Mouse (Mus musculus) kidney, embryonic 16.5 days (tissue): ENCODE results near the gene Glis2. TPM values are rescaled to one million over a fixed set of nuclear protein-coding genes. Genes with fewer than 3 reads are reported as not detected.

Experiments
- ATAC-seq: fragments of 200-750 bp; cut with Nextera tagmentation; 2 replicates; pipeline ENCODE4 v1.8.0; 2017; ENCODE audit warnings: moderate TSS enrichment; ENCODE audit not compliant: low FRiP score, low TSS enrichment
- H3K27ac ChIP-seq: fragments of 300-500 bp; sonication (generic); 2 replicates; pipeline ENCODE4 v1.5.1; 2014; ENCODE audit warnings: low read length
- H3K27me3 ChIP-seq: fragments of 300-500 bp; sonication (generic); 2 replicates; pipeline ENCODE4 v1.6.1; 2014; ENCODE audit warnings: low read length, control low read depth, mixed read lengths; ENCODE audit not compliant: insufficient read depth
- H3K36me3 ChIP-seq: fragments of 300-500 bp; sonication (generic); 2 replicates; pipeline ENCODE4 v1.6.1; 2014; ENCODE audit warnings: low read length, control low read depth, mixed read lengths; ENCODE audit not compliant: insufficient read depth
- H3K4me1 ChIP-seq: fragments of 300-500 bp; sonication (generic); 2 replicates; pipeline ENCODE4 v1.6.1; 2014; ENCODE audit warnings: low read length, control low read depth, mixed read lengths; ENCODE audit not compliant: insufficient read depth
- H3K4me2 ChIP-seq: fragments of 300-500 bp; sonication (generic); replicated peaks from 2 replicates; pipeline ENCODE4 v1.6.1; 2014; ENCODE audit warnings: low read depth, low read length
- H3K4me3 ChIP-seq: fragments of 300-500 bp; sonication (generic); 2 replicates; pipeline ENCODE4 v1.5.1; 2014; ENCODE audit warnings: mild to moderate bottlenecking, low read length
- H3K9ac ChIP-seq: fragments of 300-500 bp; sonication (generic); replicated peaks from 2 replicates; pipeline ENCODE4 v1.6.1; 2014; ENCODE audit warnings: low read length
- H3K9me3 ChIP-seq: fragments of 300-500 bp; sonication (generic); 2 replicates; pipeline ENCODE4 v1.6.1; 2016; ENCODE audit warnings: low read length, control low read depth
- WGBS: fragments of 180-500 bp; shearing (Covaris S2); extraction: QIAGEN DNeasy Blood & Tissue Kit; methylation state at CpG from one replicate; pipeline ENCODE4 v1.1.7; 2014; 5-methylcytosine and 5-hydroxymethylcytosine counted together
- polyA plus RNA-seq: library from polyadenylated mRNA; unstranded; fragments of >200 nt; fragmentation: Nextera tagmentation; extraction: Ambion mirVana; gene quantifications from 2 replicates; pipeline ENCODE4 v1.2.1, GENCODE M21; 2015

The Glis2 gene
- polyA plus RNA-seq, 1 experiment from 2014 or later: 43.6 TPM

DNA sequence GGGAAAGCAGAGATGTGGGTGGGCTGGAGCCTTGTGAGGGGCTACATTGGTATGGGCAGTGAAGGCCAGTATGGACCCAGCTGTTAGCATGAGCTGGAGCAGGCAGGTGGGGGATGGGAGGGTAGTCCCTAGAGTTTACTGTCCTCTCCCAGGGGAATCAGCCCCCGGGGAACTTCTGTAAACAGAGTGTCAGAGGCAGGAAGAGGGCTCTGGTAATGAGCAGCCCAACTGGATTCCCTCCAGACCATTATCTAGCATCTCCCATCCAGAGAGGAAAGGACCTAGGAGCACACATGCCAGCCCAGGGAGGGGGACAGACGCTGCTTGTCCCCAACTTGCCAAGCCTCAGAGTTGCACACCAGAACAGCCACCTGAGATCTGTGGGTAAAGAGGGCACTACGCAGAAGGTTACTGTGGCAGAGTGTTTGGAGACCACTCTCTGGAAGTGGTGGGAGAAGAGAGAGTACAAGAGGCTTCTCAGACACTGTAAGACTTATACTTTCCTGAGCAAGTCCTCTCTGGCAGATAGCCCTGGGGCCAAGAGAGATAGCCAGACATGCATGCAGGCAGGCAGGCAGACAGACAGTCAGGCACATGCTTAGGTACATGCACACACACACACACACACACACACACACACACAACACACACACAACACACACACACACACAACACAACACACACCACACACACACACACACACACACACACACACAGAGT lies 46.8 kb downstream of the Glis2 start:
- H3K4me1 ChIP-seq: peaks cover 62% of the 10 kb centered on the region
- no peaks in the 10 kb centered on the region for H3K27me3 ChIP-seq
- no peaks in the 10 kb centered on the region; the same call in 1 of the 2 replicates for H3K36me3 ChIP-seq
- no peak for ATAC-seq
- peak overlapping the region; percentile 82 for H3K9ac ChIP-seq
- H3K4me2 ChIP-seq: peak overlapping the region; percentile 72
- peak overlapping the region; percentile 75 for H3K4me3 ChIP-seq
- no peaks in the 10 kb centered on the region for H3K9me3 ChIP-seq
- WGBS: 29% methylated on average over 3 of the region's 3 CpGs
- H3K27ac ChIP-seq: peak overlapping the region; percentile 93

DNA sequence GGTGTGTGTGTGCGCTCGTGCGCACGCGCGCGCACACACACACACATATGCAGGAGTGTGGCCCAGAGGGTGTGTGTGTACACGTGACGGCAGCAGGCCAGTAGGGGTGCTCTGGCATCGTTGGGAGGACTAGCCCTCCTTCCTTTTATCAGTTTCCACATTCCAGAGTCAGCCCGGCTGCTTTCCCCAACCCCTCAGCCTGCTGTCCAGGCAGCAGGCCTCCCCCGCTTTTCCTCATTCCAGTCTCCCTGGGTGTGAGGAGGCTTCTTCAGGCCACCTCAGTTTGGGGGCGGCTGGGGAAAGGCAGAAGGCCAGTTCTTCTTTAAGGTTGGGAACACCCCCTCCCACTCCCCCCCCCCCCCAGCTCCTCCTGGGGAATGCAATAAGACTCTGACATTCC lies 47.7 kb downstream of the Glis2 start:
- peak overlapping the region; percentile 26 for H3K4me3 ChIP-seq
- peak overlapping the region; percentile 72 for H3K4me2 ChIP-seq
- 22% methylated on average over 13 of the region's 13 CpGs for WGBS
- peaks cover 71% of the 10 kb centered on the region for H3K4me1 ChIP-seq
- no peaks in the 10 kb centered on the region; the same call in 1 of the 2 replicates for H3K36me3 ChIP-seq
- H3K27me3 ChIP-seq: no peaks in the 10 kb centered on the region
- peak; percentile 66 for ATAC-seq
- H3K9me3 ChIP-seq: no peaks in the 10 kb centered on the region
- H3K27ac ChIP-seq: peak overlapping the region; percentile 93
- H3K9ac ChIP-seq: peak overlapping the region; percentile 52; the same call in 1 of the 2 replicates

DNA sequence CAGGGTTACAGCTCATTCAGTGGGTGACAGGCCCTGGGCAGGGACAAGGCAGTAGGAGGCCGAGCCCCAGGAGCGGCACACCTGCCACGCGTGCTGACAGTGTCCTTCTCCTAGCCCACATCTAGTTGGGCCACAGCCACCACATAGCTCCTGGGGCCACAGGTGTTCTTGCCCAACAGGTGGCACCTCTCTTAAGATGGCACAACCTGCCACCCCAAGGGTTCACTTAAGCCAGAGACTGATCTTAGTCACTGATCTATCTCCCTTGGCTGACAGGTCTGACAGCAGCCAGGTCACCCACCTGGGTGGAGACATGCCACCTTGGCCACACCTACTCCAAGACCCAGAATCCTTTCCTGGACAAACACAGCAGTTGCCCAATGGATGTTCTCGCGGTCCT lies 48.4 kb downstream of the Glis2 start:
- peaks cover 78% of the 10 kb centered on the region for H3K4me1 ChIP-seq
- H3K36me3 ChIP-seq: no peaks in the 10 kb centered on the region; the same call in 1 of the 2 replicates
- H3K9ac ChIP-seq: no peak overlapping the region; the same call in 1 of the 2 replicates
- peak overlapping the region; percentile 26 for H3K4me3 ChIP-seq
- peak overlapping the region; percentile 72 for H3K4me2 ChIP-seq
- 69% methylated on average over 6 of the region's 6 CpGs for WGBS
- no peak for ATAC-seq
- peak overlapping the region; percentile 93 for H3K27ac ChIP-seq
- H3K9me3 ChIP-seq: no peaks in the 10 kb centered on the region
- no peaks in the 10 kb centered on the region for H3K27me3 ChIP-seq

DNA sequence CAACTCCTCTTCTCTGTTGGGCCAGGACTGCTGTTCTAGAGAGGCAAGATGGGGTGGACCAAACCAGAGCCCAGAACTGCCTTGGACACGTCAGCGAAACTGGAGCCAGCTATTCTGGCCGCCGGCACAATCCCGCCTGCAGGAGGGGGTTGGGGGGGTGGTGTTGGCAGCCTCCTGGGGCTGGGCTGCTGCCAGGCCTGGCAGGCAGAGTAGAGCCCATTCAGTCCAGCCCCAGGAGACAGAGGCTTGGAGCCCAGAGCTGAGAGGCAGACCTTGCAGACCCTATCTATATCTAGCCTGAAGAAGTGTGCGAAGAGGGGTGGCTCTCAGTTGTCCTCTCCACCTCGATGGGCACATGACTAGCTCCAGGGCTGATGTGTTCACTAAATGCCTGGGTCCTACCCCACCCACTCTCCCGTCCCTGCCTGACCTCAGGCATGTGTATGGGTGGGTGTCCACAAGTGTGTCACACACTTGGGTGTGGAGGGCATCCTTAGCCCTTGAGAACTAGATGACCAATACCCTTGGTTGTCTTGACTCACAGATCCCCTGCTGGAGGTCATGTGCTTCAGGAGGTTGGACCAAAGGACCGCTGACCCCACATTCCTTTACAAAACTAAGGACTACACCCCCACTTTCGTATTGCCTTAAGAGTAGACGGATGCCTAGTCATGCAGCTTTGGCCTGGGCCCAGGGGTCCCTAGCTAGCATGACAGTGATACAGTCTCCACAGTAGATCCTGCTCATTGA lies 49.3 kb downstream of the Glis2 start:
- peaks cover 4% of the 10 kb centered on the region for H3K36me3 ChIP-seq
- ATAC-seq: no peak
- no peak overlapping the region; the same call in 1 of the 2 replicates for H3K4me2 ChIP-seq
- peak overlapping the region; percentile 93; the same call in 1 of the 2 replicates for H3K27ac ChIP-seq
- no peaks in the 10 kb centered on the region for H3K27me3 ChIP-seq
- no peaks in the 10 kb centered on the region for H3K9me3 ChIP-seq
- H3K4me1 ChIP-seq: peaks cover 87% of the 10 kb centered on the region
- 56% methylated on average over 11 of the region's 11 CpGs for WGBS
- no peak overlapping the region for H3K4me3 ChIP-seq
- no peak overlapping the region; the same call in 1 of the 2 replicates for H3K9ac ChIP-seq

DNA sequence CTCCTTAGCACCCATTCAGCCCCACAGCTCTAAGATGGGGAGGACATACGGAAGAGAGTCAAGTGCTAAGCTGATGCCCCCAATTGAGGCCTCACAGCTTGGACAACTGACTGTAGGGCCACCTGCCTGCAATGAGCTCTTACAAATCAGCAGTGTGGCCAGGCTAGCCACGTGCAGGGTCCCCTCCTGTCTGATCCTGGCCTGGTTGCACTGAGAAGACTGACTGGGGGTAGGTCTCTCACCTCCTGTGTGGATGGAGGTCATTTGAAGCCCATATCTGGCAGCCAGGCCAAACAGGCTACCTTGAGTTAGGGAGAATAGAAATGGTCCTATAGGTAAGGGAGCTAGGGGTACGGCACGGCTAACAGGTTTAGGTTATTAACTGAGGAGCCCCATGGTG lies 51.4 kb downstream of the Glis2 start:
- Histone ChIP-seq H3K27ac (no peak overlapping the region), H3K4me3 (no peak overlapping the region), H3K4me1 (peaks cover 83% of the 10 kb centered on the region), H3K36me3 (peaks cover 21% of the 10 kb centered on the region), H3K9ac (no peak overlapping the region), H3K27me3 (no peaks in the 10 kb centered on the region), H3K4me2 (no peak overlapping the region), H3K9me3 (no peaks in the 10 kb centered on the region)
- ATAC-seq: no peak
- 81% methylated on average over 4 of the region's 4 CpGs for WGBS

DNA sequence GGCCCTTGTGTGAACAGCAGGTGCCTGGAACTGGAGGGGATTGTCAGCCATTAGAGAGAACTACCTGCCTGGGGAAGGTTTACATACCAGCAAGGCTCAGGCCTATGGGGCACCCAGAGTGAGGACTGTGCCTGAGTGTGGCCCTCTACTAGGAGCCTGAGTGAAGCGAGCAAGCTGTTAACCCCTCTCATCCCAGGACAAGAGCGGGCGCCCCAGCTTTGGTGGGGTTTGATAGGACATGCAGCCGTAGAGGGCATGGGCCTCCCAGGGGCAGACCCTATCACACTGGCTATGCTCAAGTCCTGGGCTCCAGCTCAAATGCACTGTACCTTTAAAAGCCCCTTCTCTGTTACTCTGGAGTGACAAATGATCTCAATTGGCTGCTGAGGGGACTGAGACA lies 52.3 kb downstream of the Glis2 start:
- Histone ChIP-seq H3K27ac (peak overlapping the region; percentile 75), H3K4me1 (peaks cover 73% of the 10 kb centered on the region), H3K9ac (peak overlapping the region; percentile 22; the same call in 1 of the 2 replicates), H3K27me3 (no peaks in the 10 kb centered on the region), H3K4me2 (no peak overlapping the region), H3K4me3 (no peak overlapping the region), H3K9me3 (no peaks in the 10 kb centered on the region), H3K36me3 (peaks cover 25% of the 10 kb centered on the region)
- 46% methylated on average over 4 of the region's 4 CpGs for WGBS
- ATAC-seq: no peak

DNA sequence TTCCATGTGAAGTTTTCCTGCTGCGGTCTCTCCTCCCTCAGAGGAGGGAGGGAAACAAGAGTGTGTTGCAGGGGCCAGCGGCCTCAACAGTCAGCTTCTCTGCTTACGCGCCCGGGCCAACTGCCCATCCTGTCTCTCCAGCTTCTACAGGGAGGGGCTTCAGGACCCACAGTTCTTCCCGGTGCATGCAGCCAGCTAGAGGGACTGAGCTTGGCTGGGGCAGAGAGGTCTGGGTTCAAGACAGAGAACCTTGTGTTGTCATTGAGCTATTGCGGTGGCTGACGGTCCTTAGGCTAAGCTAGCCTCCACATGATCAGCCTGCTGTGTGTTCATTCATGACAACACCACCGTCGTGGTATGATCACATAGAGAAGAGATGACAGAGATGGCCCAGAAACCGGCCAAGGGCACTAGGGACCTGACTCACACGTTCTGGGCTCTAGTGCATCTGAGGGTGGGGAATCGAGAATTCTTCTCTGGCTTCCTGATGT lies 53.2 kb downstream of the Glis2 start:
- Histone ChIP-seq H3K9me3 (no peaks in the 10 kb centered on the region), H3K4me1 (peaks cover 64% of the 10 kb centered on the region), H3K9ac (no peak overlapping the region; the same call in 1 of the 2 replicates), H3K4me3 (no peak overlapping the region), H3K36me3 (peaks cover 34% of the 10 kb centered on the region), H3K27ac (peak overlapping the region; percentile 75), H3K27me3 (no peaks in the 10 kb centered on the region), H3K4me2 (peak overlapping the region; percentile 20; the same call in 1 of the 2 replicates)
- ATAC-seq: peak; percentile 7; the same call in 1 of the 2 replicates
- WGBS: 52% methylated on average over 13 of the region's 13 CpGs

DNA sequence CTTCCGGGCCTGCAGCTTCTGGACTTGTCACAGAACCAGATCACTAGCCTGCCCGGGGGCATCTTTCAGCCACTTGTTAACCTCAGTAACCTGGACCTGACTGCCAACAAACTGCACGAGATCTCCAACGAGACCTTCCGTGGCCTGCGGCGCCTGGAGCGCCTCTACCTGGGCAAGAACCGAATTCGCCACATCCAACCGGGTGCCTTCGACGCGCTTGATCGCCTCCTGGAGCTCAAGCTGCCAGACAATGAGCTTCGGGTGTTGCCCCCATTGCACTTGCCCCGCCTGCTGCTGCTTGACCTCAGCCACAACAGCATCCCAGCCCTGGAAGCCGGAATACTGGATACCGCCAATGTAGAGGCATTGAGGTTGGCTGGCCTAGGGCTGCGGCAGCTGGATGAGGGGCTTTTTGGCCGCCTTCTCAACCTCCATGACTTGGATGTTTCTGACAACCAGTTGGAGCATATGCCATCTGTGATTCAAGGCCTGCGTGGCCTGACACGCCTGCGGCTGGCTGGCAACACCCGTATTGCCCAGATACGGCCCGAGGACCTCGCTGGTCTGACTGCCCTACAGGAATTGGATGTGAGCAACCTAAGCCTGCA lies 54.0 kb downstream of the Glis2 start:
- no peaks in the 10 kb centered on the region for H3K27me3 ChIP-seq
- no peaks in the 10 kb centered on the region for H3K9me3 ChIP-seq
- peaks cover 56% of the 10 kb centered on the region for H3K4me1 ChIP-seq
- no peak overlapping the region for H3K9ac ChIP-seq
- 69% methylated on average over 28 of the region's 28 CpGs for WGBS
- no peak overlapping the region for H3K27ac ChIP-seq
- no peak overlapping the region for H3K4me3 ChIP-seq
- no peak overlapping the region for H3K4me2 ChIP-seq
- peaks cover 34% of the 10 kb centered on the region for H3K36me3 ChIP-seq
- ATAC-seq: no peak; the same call in none of the 2 replicates

DNA sequence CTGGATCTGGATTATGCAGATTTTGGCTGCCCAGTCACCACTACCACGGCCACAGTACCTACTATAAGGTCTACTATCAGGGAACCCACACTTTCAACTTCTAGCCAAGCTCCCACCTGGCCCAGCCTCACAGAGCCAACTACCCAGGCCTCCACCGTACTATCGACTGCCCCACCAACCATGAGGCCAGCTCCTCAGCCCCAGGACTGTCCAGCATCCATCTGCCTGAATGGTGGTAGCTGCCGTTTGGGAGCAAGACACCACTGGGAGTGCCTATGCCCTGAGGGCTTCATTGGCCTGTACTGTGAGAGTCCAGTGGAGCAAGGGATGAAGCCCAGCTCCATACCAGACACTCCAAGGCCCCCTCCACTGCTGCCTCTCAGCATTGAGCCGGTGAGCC lies 54.7 kb downstream of the Glis2 start:
- H3K27ac ChIP-seq: no peak overlapping the region
- no peak for ATAC-seq
- H3K4me3 ChIP-seq: no peak overlapping the region
- WGBS: 88% methylated on average over 5 of the region's 5 CpGs
- H3K9me3 ChIP-seq: no peaks in the 10 kb centered on the region
- peaks cover 49% of the 10 kb centered on the region for H3K4me1 ChIP-seq
- no peak overlapping the region for H3K9ac ChIP-seq
- H3K27me3 ChIP-seq: no peaks in the 10 kb centered on the region
- H3K36me3 ChIP-seq: peaks cover 34% of the 10 kb centered on the region
- H3K4me2 ChIP-seq: no peak overlapping the region
